Mouse (Mus musculus) naive thymus-derived CD4-positive, alpha-beta T cell, adult 5 months (primary cell): ENCODE results near the gene Tesk2. TPM values are rescaled to one million over a fixed set of nuclear protein-coding genes. Genes with fewer than 3 reads are reported as not detected.

Experiments used
- polyA plus RNA-seq: library from polyadenylated mRNA; unstranded; fragments of 100-300 nt; shearing (Covaris generic); gene quantifications from one replicate; pipeline ENCODE4 v1.2.1, GENCODE M21; 2017

Gene Tesk2
- polyA plus RNA-seq: 6.3 TPM

DNA sequence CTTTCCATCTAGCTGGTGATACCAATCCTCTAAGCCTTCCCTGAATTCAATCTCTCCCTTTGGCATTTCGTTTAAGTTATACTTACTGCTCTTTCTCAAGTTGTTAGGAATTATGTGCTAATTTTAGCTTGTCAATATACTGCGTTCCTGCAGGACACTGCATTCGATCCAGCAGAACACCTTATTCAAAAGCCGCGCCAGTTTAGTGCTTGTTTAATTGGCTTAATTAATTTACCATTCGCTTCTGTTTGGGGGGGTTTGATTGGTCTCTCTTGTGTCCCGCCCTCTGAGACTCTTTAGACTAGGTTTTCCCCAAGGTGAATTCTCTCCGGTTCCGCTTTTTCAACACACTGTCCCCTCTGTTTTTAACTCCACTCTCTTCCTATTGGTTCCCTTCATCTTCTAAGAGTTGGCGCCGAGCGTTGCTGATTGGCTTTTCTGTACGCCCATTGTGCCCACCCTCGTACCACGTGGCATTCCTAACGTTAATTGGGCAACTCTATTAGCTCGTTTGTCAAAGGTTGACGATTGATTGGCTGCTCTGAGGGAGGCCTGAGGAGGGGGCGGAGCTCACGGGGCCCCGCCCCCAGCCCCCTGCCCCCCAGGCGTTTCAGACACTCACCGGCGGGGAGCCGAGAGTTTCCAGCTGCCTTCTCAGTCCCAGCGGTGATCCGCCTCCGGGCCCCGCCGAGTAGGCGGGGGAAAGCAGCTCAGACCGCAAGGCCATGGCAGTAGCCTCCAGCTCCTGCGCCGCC lies at the start of gene Tesk2:
Gene Tesk2, plus strand, starts transcription at position 606 of the 755 bp plus-strand sequence.

DNA sequence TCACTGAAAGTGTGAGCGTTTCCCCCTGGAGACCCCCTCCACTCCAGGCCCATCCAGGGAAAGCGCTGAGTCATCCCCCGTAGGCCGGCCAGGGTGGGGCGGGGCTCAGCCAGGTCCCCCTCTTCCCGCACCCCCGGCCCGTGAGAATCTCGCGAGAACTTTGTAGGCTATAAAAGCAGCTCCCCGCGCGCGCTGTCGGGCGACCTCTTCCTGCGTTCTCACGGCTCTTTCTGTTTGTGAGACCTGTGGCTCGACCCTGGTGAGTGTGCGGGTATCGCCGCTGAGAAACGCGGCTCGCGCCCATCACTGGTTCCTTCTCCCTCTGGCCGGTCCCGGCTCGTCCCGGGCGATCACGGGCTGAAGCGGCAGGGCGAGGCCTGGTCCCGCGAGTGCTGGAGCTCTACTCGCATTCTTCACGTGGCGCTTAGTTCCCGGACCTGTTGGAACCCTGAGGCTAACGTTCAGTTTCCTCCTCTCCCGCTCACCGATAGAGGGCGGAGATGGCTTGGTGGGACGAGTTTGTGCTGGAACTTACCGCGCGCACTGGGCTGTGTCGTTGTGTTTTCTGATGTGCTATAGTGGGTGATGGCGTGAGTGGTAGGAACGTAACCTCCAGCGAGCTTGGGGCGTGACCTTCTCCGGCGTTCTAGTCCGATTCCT lies 35.2 kb upstream of the Tesk2 start, which contains the start of gene Prdx1:
Gene Prdx1, plus strand, starts transcription at position 143 of the 660 bp plus-strand sequence.

DNA sequence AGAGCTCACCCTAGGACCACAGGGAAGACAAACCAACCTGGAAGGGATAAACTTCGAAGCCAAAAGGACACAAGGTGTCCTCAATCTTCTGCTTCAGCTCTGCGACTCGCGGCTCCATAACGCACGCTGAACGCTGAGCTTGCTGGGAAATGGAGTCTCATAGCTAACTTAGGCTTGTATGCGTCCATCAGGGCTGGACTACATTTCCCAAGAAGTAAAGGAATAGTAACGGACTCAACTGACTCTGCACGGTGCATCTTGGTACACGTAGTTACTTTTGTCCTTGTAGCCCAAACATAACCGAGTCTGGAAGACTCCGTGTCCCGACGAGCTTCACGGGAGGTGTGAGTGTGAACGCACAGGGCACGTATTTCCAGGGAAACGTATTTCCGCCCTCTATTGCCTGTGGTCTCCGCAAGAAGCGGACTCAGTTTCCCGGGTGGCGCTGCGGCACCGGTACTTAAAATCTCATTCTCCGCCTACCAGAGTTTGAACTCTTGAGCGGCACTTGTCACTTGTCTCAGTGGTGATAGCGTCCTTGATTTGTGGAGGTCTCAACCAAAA lies 12.5 kb upstream of the Tesk2 start, which contains the start of the genes Mmachc and Ccdc163:
Gene Mmachc, minus strand, starts transcription at position 206 of the 564 bp plus-strand sequence.
Gene Ccdc163, plus strand, starts transcription at position 309 of the 564 bp plus-strand sequence.

DNA sequence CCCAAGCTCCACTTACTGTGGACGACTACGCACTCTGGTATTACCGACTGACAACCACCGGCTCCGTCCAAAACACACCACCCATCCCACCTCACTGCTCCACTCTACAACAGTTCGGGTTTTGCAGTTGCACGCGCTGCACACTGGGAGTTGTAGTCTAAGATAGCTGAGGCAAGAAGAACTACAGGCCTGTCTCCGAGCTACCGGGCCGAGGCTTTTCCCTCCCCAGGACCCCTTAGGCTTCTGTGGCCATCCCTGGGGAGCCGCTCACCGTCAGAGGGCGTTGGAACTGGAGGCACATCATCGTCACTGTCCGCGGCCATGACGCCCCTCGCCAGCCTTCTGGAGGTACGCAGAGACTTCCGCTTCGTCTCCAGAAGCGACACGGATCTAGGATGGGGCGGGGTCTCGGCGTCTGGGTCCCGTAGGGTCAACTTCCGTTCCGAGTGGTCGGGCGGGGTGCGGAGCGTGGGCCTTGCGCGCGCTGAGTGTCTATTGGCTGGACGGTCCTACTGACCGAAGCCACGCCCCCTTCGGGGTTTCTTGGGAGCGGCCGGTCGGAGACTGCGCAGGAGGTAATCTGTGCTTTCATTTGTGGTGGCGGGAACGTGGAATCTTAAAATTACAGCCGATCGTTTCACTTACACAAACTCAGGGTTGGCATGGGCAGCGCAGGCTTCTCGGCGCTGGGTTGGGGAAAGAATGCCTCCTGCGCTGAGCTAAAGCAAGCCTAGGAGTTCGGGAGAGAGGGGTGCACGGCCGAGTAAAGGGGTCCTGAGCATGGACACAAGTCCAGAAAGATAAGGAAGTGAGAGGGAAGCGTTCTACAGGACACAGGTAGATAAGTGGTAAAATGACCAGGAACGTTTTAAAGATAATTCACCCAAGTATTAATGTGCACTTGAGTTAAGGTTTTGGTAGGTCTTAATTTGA lies 86.7 kb downstream of the Tesk2 start, which contains the start of the genes Toe1 and Mutyh:
Gene Toe1, minus strand, starts transcription at position 444 of the 933 bp plus-strand sequence.
Gene Mutyh, plus strand, starts transcription at position 527 of the 933 bp plus-strand sequence.

DNA sequence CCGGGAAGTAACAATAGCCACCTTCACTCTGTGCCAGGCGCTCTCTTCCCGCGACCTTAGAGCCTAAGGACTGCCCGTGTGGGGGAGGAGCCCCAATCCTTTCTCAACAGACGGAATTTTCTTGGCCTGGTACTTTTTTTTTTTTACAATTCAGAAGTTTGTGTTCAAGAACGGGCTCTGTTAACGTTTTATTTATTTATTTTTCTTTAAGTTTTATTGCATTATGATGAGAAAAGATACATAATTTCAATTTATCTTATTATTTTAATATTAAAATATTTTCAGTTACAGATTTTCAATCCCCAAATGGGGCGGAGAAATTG lies 100.9 kb downstream of the Tesk2 start, which contains the start of gene Hpdl:
Gene Hpdl, minus strand, starts transcription at position 14 of the 323 bp plus-strand sequence.

Other genes starting within 250 kb of the Tesk2 start
- 11.9 TPM for gene Ipp, start 213.4 kb upstream of the Tesk2 start, polyA plus RNA-seq
- gene Tmem69, start 165.0 kb upstream of the Tesk2 start, polyA plus RNA-seq: 8.3 TPM
- 43.7 TPM for gene Gpbp1l1, start 163.3 kb upstream of the Tesk2 start, polyA plus RNA-seq
- 6.9 TPM for gene Ccdc17, start 124.3 kb upstream of the Tesk2 start, polyA plus RNA-seq
- gene Nasp, start 93.0 kb upstream of the Tesk2 start, polyA plus RNA-seq: 112 TPM
- gene Akr1a1, start 69.3 kb upstream of the Tesk2 start, polyA plus RNA-seq: 236 TPM
- 505 TPM for gene Prdx1, start 35.4 kb upstream of the Tesk2 start, polyA plus RNA-seq
- gene Mmachc, start 12.5 kb upstream of the Tesk2 start, polyA plus RNA-seq: 3.6 TPM
- 4.2 TPM for gene Ccdc163, start 12.4 kb upstream of the Tesk2 start, polyA plus RNA-seq
- gene Toe1, start 86.7 kb downstream of the Tesk2 start, polyA plus RNA-seq: 43.0 TPM
- 12.4 TPM for gene Mutyh, start 86.8 kb downstream of the Tesk2 start, polyA plus RNA-seq
- gene Hpdl, start 100.8 kb downstream of the Tesk2 start, polyA plus RNA-seq: 0.19 TPM
- 0.12 TPM for gene Zswim5, start 156.4 kb downstream of the Tesk2 start, polyA plus RNA-seq